Mouse (Mus musculus) ES-E14 (cell line): ENCODE measurements at regions not wholly inside any gene's neighbourhood (a gene's known extent, or its start where the extent isn't known, plus 50 kb on each side); places are given as distances from the start of the nearest gene placed in this dataset.

Experiments used
- MAFK ChIP-seq: IDR thresholded peaks from 2 replicates; pipeline ENCODE4 v1.6.1; 2014; ENCODE audit warnings: mild to moderate bottlenecking, low read depth, low read length, inconsistent platforms; ENCODE audit not compliant: insufficient read depth
- ZC3H11A ChIP-seq: IDR thresholded peaks from 2 replicates; pipeline ENCODE4 v1.6.1; 2012; ENCODE audit warnings: low read depth, mild to moderate bottlenecking, inconsistent platforms, low read length, borderline replicate concordance

DNA sequence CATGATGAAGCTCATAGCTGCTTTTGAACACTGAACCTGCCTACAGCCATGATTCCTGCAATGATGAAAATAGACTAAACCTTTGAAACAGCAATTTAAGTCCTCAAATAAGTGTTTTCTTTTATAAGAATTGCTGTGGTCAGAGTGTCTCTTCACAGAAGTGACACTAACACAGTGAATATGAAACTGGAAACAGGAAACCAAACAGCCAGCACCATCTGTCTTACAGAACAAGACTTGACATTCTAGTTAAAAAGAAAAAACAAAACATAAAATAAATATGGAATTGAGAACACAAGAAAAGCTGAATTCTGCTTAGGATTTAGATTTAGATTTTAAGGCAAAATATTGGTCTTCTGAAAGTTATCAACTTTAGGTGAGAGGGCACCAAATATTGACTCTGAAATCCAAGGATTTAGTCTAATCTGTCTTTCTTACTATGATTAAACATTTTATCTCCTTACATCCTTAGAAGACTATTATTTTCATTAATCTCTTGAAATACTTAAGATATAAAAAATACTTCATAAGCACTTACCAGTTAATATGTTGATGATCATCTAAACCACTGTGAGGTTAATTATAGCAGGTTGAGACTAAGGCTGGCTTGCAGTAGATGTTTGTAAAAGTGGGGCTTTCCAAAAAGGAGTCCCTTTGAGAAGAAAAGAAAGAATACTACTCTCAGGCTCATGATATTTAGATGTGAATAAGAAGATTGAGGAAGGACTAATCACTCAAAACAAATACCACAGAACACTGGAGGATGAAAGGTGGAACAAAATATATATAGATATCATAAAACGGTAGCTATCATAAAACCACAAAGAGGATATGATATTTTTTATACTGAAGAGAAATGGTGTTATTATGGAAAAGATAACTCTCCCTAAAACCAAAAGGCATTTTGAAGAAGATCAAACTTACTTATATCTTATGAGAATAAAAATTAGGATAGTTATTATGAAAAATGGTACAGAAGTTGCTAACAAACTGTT lies 903.7 kb downstream of the Tbl1xr1 start:
- TF ChIP-seq ZC3H11A, result no peak
- TF ChIP-seq MAFK, result no peak
